Mouse (Mus musculus) erythroblast, embryonic 14.5 days (primary cell): ENCODE results near the gene Hes6.

Experiments used
- GATA1 ChIP-seq: IDR thresholded peaks from 2 replicates; pipeline ENCODE4 v1.6.1; 2012; ENCODE audit warnings: low read length, inconsistent platforms, mixed read lengths
- TAL1 ChIP-seq: IDR thresholded peaks from 3 replicates; pipeline ENCODE4 v1.6.1; 2012; ENCODE audit warnings: low read length, inconsistent platforms, mixed read lengths

GRCm38 (mm10) chr1:91460564-91460963, 46.7 kb upstream of the Hes6 start:
- TF ChIP-seq TAL1: no peak
- no peak for TF ChIP-seq GATA1
